Mouse (Mus musculus): Measurements from ENCODE around the gene Azin2. TPM values are rescaled to one million over a fixed set of nuclear protein-coding genes. Genes with fewer than 3 reads are reported as not detected.

Gene Azin2
- polyA plus RNA-seq, 1 experiment from 2014 or later = 7.4 TPM

DNA sequence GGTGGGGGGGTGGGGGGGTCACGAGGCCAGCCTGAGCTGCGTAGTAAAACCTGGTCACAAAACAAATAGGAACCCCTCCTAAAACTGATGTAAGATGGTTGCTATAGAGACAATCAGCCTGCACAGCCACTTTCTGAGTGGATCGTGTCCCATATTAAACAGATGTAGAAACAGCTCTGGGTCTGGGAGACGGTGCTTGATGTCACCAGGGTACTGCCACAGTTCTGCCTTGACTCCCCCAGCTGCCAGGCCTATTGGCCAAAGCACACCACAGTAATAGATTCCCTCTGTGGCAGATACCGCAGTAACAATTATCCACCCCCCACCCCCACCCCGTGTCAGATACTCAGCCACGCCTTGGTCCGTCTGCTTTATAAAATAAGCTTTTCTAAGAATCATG is 36.2 kb upstream of the Azin2 start:
- H3K4me3 ChIP-seq (ENCODE audit: control insufficient read depth in 1 of 2, insufficient read depth in 1 of 2, low read depth in 1 of 2, low read length in 2 of 2) = no peak overlapping the region
- no peaks in the 10 kb centered on the region for H3K27me3 ChIP-seq (ENCODE audit: control insufficient read depth, insufficient read depth, low read length)
- no peaks in the 10 kb centered on the region for H3K9me3 ChIP-seq (ENCODE audit: control insufficient read depth, low read length)
- peaks cover 65% of the 10 kb centered on the region for H3K36me3 ChIP-seq (ENCODE audit: control insufficient read depth, insufficient read depth, low read length)
- H3K27ac ChIP-seq (replicated peaks in 1 of 2; ENCODE audit: control insufficient read depth in 1 of 2, insufficient read depth in 1 of 2, low read depth in 2 of 2, low read length in 2 of 2) = no peak overlapping the region
- H3K9ac ChIP-seq (ENCODE audit: low read length) = no peak overlapping the region
- no peak for ATAC-seq (ENCODE audit: insufficient number of reproducible peaks, insufficient read depth, low FRiP score, low read depth)
- peaks cover 22 to 40% of the 10 kb centered on the region in 2 experiments for H3K4me1 ChIP-seq (ENCODE audit: control insufficient read depth in 2 of 2, insufficient read depth in 2 of 2, low read length in 2 of 2)
- no peak overlapping the region for H3K4me2 ChIP-seq (ENCODE audit: low read length)
- 86% methylated on average over 8 of the region's 8 CpGs for WGBS

GRCm38 (mm10) chr4:128997258-128997657 is 35.0 kb upstream of the Azin2 start:
- Histone ChIP-seq H3K36me3 (ENCODE audit: control insufficient read depth, insufficient read depth, low read length) (peaks cover 54% of the 10 kb centered on the region), H3K4me3 (ENCODE audit: control insufficient read depth in 1 of 2, insufficient read depth in 1 of 2, low read depth in 1 of 2, low read length in 2 of 2) (no peak overlapping the region), H3K9me3 (ENCODE audit: control insufficient read depth, low read length) (no peaks in the 10 kb centered on the region), H3K9ac (ENCODE audit: low read length) (no peak overlapping the region), H3K4me2 (ENCODE audit: low read length) (no peak overlapping the region), H3K4me1 (ENCODE audit: control insufficient read depth in 2 of 2, insufficient read depth in 2 of 2, low read length in 2 of 2) (peaks cover 22 to 40% of the 10 kb centered on the region in 2 experiments), H3K27ac (replicated peaks in 1 of 2; ENCODE audit: control insufficient read depth in 1 of 2, insufficient read depth in 1 of 2, low read depth in 2 of 2, low read length in 2 of 2) (no peak overlapping the region), H3K27me3 (ENCODE audit: control insufficient read depth, insufficient read depth, low read length) (no peaks in the 10 kb centered on the region)
- WGBS = 55% methylated on average over 8 of the region's 8 CpGs
- no peak for ATAC-seq (ENCODE audit: insufficient number of reproducible peaks, insufficient read depth, low FRiP score, low read depth)

- Histone ChIP-seq H3K4me1 (ENCODE audit: control insufficient read depth in 2 of 2, insufficient read depth in 2 of 2, low read length in 2 of 2) (peaks cover 22 to 36% of the 10 kb centered on the region in 2 experiments), H3K27me3 (ENCODE audit: control insufficient read depth, insufficient read depth, low read length) (no peaks in the 10 kb centered on the region), H3K4me3 (ENCODE audit: control insufficient read depth in 1 of 2, insufficient read depth in 1 of 2, low read depth in 1 of 2, low read length in 2 of 2) (no peak overlapping the region), H3K4me2 (ENCODE audit: low read length) (peak overlapping the region; percentile 88; the same call in 1 of the 2 replicates), H3K9ac (ENCODE audit: low read length) (no peak overlapping the region), H3K9me3 (ENCODE audit: control insufficient read depth, low read length) (no peaks in the 10 kb centered on the region), H3K36me3 (ENCODE audit: control insufficient read depth, insufficient read depth, low read length) (peaks cover 33% of the 10 kb centered on the region), H3K27ac (replicated peaks in 1 of 2; ENCODE audit: control insufficient read depth in 1 of 2, insufficient read depth in 1 of 2, low read depth in 2 of 2, low read length in 2 of 2) (peak overlapping the region in 1 of 2 experiments; percentile 41; a peak in 1 of 4 replicates)
- WGBS = 64% methylated on average over 7 of the region's 7 CpGs
- no peak for ATAC-seq (ENCODE audit: insufficient number of reproducible peaks, insufficient read depth, low FRiP score, low read depth)
Observed at GRCm38 (mm10) chr4:128995238-128995637, 33.0 kb upstream of the Azin2 start.

DNA sequence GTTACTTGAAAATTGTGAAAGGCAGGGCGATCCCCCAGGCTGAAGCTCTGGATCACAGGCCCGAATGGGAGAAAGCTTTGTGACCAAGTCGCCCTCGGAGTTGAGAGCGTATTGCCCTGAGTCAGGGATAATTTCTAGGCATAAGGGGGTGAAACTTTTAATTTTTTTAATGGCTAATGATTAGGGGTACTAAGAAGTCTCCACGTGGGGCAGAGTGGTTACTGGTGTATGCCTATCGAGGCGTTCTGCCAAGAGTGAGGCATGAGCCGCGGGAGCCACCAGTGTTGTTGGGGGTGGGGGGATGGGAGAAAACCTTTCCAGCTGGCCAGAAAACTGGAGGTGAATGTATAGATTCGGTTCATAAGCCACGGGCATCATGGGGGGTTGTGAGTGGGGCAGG is 31.4 kb upstream of the Azin2 start:
- peak overlapping the region; percentile 79 to 87; a peak in 3 of 4 replicates for H3K27ac ChIP-seq (replicated peaks in 1 of 2; ENCODE audit: control insufficient read depth in 1 of 2, insufficient read depth in 1 of 2, low read depth in 2 of 2, low read length in 2 of 2)
- peak overlapping the region; percentile 84 to 98 for H3K4me3 ChIP-seq (ENCODE audit: control insufficient read depth in 1 of 2, insufficient read depth in 1 of 2, low read depth in 1 of 2, low read length in 2 of 2)
- H3K4me2 ChIP-seq (ENCODE audit: low read length) = peak overlapping the region; percentile 88
- H3K36me3 ChIP-seq (ENCODE audit: control insufficient read depth, insufficient read depth, low read length) = peaks cover 18% of the 10 kb centered on the region
- H3K4me1 ChIP-seq (ENCODE audit: control insufficient read depth in 2 of 2, insufficient read depth in 2 of 2, low read length in 2 of 2) = peaks cover 22 to 36% of the 10 kb centered on the region in 2 experiments
- 2% methylated on average over 12 of the region's 12 CpGs for WGBS
- H3K9ac ChIP-seq (ENCODE audit: low read length) = peak overlapping the region; percentile 89
- no peaks in the 10 kb centered on the region for H3K9me3 ChIP-seq (ENCODE audit: control insufficient read depth, low read length)
- H3K27me3 ChIP-seq (ENCODE audit: control insufficient read depth, insufficient read depth, low read length) = no peaks in the 10 kb centered on the region
- ATAC-seq (ENCODE audit: insufficient number of reproducible peaks, insufficient read depth, low FRiP score, low read depth) = no peak

DNA sequence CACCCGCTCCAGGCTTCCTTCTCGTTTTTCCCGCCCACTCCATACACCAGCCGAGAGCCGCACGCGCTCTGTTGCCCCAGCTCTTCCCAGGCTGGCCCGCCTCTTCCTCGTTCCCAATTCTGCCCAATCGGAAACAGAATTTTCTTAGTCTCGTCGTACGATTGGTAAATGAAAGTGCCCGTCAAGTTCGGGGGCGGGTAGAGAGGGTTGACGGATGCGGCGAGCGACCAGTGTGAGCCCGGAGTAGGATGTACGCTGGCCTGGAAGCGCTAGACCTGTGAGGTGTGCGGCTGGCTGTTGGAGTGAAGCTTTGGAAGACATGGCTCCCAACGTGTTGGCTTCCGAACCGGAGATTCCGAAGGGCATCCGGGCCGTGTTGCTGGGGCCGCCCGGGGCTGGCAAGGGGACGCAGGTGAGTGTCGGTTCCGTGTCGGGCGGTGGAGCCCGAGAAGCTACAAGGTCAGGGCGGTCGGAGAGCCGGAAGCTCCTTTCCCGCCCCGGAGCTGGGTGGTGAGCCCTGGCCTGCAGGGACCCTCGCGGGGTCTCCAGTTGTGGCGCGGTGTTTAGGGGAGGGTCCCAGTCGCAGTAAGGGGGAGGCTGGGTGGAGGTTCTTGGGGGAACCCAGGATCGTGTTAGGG is 30.9 kb upstream of the Azin2 start:
- WGBS = under 1% methylated on average over 49 of the region's 49 CpGs
- Histone ChIP-seq H3K4me1 (ENCODE audit: control insufficient read depth in 2 of 2, insufficient read depth in 2 of 2, low read length in 2 of 2) (peaks cover 22 to 31% of the 10 kb centered on the region in 2 experiments), H3K36me3 (ENCODE audit: control insufficient read depth, insufficient read depth, low read length) (peaks cover 18% of the 10 kb centered on the region), H3K9me3 (ENCODE audit: control insufficient read depth, low read length) (no peaks in the 10 kb centered on the region), H3K27ac (replicated peaks in 1 of 2; ENCODE audit: control insufficient read depth in 1 of 2, insufficient read depth in 1 of 2, low read depth in 2 of 2, low read length in 2 of 2) (peak overlapping the region; percentile 79 to 87), H3K27me3 (ENCODE audit: control insufficient read depth, insufficient read depth, low read length) (no peaks in the 10 kb centered on the region), H3K4me2 (ENCODE audit: low read length) (peak overlapping the region; percentile 88), H3K4me3 (ENCODE audit: control insufficient read depth in 1 of 2, insufficient read depth in 1 of 2, low read depth in 1 of 2, low read length in 2 of 2) (peak overlapping the region; percentile 84 to 98), H3K9ac (ENCODE audit: low read length) (peak overlapping the region; percentile 89)
- peak; percentile 97 for ATAC-seq (ENCODE audit: insufficient number of reproducible peaks, insufficient read depth, low FRiP score, low read depth)

DNA sequence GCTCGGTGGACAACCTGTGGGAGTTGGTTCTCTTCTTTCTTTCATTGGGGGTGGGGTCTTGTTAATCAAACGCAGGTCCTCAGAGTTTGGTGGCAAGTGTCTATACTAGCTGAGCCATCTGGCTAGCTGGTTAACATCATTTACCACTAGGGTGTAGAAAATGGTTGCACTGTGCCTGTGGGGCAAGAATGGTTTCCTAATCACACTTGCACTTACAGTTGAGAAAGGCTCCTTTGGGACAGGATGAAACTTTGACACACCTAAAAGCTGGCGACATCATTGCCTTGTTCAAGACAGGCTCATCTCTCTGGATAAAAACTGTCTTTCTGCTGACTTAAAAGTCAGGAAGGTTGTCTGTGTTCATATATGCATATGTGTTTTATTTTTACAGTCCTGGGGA is 29.9 kb upstream of the Azin2 start:
- ATAC-seq (ENCODE audit: insufficient number of reproducible peaks, insufficient read depth, low FRiP score, low read depth) = no peak
- Histone ChIP-seq H3K36me3 (ENCODE audit: control insufficient read depth, insufficient read depth, low read length) (peaks cover 11% of the 10 kb centered on the region), H3K9ac (ENCODE audit: low read length) (no peak overlapping the region), H3K4me1 (ENCODE audit: control insufficient read depth in 2 of 2, insufficient read depth in 2 of 2, low read length in 2 of 2) (peaks cover 21 to 26% of the 10 kb centered on the region in 2 experiments), H3K9me3 (ENCODE audit: control insufficient read depth, low read length) (no peaks in the 10 kb centered on the region), H3K27me3 (ENCODE audit: control insufficient read depth, insufficient read depth, low read length) (no peaks in the 10 kb centered on the region), H3K4me3 (ENCODE audit: control insufficient read depth in 1 of 2, insufficient read depth in 1 of 2, low read depth in 1 of 2, low read length in 2 of 2) (no peak overlapping the region), H3K4me2 (ENCODE audit: low read length) (no peak overlapping the region), H3K27ac (replicated peaks in 1 of 2; ENCODE audit: control insufficient read depth in 1 of 2, insufficient read depth in 1 of 2, low read depth in 2 of 2, low read length in 2 of 2) (no peak overlapping the region)
- WGBS = 91% methylated on average over 3 of the region's 3 CpGs

DNA sequence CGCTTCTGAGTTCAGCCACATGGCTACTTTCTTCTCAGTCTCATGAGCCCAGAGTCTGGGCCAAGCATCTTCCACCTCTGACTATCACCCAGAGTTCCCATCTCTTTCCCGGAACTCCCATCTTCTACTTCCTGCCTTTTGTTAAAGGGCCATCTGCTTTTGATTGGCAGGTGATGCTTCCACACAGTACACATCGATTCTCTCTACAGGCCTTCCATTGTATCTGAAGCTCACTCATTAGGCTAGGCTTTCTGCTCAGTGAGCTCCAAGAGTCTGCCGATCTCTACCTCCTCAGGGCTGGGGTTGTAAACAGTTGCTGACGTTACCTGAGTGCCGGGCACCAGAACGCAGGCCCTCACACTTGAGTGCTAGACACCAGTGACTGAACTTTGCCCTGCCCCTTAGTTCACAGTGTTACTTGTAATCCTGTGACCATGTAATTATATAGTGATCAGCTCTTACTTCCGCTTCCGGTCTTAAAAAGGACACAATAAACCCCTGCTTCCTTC is 29.3 kb upstream of the Azin2 start, which contains the start of gene Ak2:
TSS of gene Ak2 (plus strand) at position 459 of the 509 bp plus-strand sequence.
- H3K4me2 ChIP-seq (ENCODE audit: low read length) = peak within 1 kb of the TSS; percentile 37; the same call in 1 of the 2 replicates
- ATAC-seq (ENCODE audit: insufficient number of reproducible peaks, insufficient read depth, low FRiP score, low read depth) = no peak
- no peaks in the 10 kb centered on the region for H3K27me3 ChIP-seq (ENCODE audit: control insufficient read depth, insufficient read depth, low read length)
- H3K4me1 ChIP-seq (ENCODE audit: control insufficient read depth in 2 of 2, insufficient read depth in 2 of 2, low read length in 2 of 2) = peaks cover 17 to 19% of the 10 kb centered on the region in 2 experiments
- 0 out of 4 replicates have a peak within 1 kb of the TSS, but pooled peaks of 1 of the 2 experiments have one; percentile 10 for H3K27ac ChIP-seq (replicated peaks in 1 of 2; ENCODE audit: control insufficient read depth in 1 of 2, insufficient read depth in 1 of 2, low read depth in 2 of 2, low read length in 2 of 2)
- no peak within 1 kb of the TSS for H3K4me3 ChIP-seq (ENCODE audit: control insufficient read depth in 1 of 2, insufficient read depth in 1 of 2, low read depth in 1 of 2, low read length in 2 of 2)
- H3K36me3 ChIP-seq (ENCODE audit: control insufficient read depth, insufficient read depth, low read length) = peaks cover 8% of the 10 kb centered on the region
- H3K9ac ChIP-seq (ENCODE audit: low read length) = no peak within 1 kb of the TSS
- WGBS = 94% methylated on average over 9 of the region's 9 CpGs
- no peaks in the 10 kb centered on the region for H3K9me3 ChIP-seq (ENCODE audit: control insufficient read depth, low read length)
